Mouse (Mus musculus) forebrain, postnatal 0 days (tissue): ENCODE measurements around the gene Cckar. TPM values are rescaled to one million over a fixed set of nuclear protein-coding genes. Genes with fewer than 3 reads are reported as not detected.

Experiments
- ATAC-seq: fragments of 200-750 bp; cut with Nextera tagmentation; 2 replicates; pipeline ENCODE4 v1.8.0; 2017; ENCODE audit warnings: mild to moderate bottlenecking, moderate library complexity
- DNase-seq: peaks from one replicate; pipeline ENCODE4 v3.0.0-alpha.2; 2015
- H3K27ac ChIP-seq: fragments of 300-500 bp; sonication (generic); 2 replicates; pipeline ENCODE4 v1.5.1; 2014; ENCODE audit warnings: low read depth, mild to moderate bottlenecking, antibody characterized with exemption, low read length, moderate library complexity, mixed read lengths
- H3K27me3 ChIP-seq: fragments of 300-500 bp; sonication (generic); 2 replicates; pipeline ENCODE4 v1.6.1; 2014; ENCODE audit warnings: mild to moderate bottlenecking, low read length, mixed read lengths; ENCODE audit not compliant: insufficient read depth
- H3K36me3 ChIP-seq: fragments of 300-500 bp; sonication (generic); 2 replicates; pipeline ENCODE4 v1.6.1; 2014; ENCODE audit warnings: mild to moderate bottlenecking, moderate library complexity; ENCODE audit not compliant: insufficient read depth
- H3K4me1 ChIP-seq: fragments of 300-500 bp; sonication (generic); 2 replicates; pipeline ENCODE4 v1.6.1; 2014; ENCODE audit warnings: antibody characterized with exemption; ENCODE audit not compliant: insufficient read depth
- H3K4me2 ChIP-seq: fragments of 300-500 bp; sonication (generic); 2 replicates; pipeline ENCODE4 v1.6.1; 2014; ENCODE audit warnings: low read depth, mild to moderate bottlenecking, moderate library complexity
- H3K4me3 ChIP-seq: fragments of 300-500 bp; sonication (generic); 2 replicates; pipeline ENCODE4 v1.5.1; 2014; ENCODE audit warnings: low read depth, low read length, mixed read lengths
- H3K9ac ChIP-seq: fragments of 300-500 bp; sonication (generic); 2 replicates; pipeline ENCODE4 v1.6.1; 2014; ENCODE audit warnings: mild to moderate bottlenecking
- H3K9me3 ChIP-seq: fragments of 300-500 bp; sonication (generic); 2 replicates; pipeline ENCODE4 v1.6.1; 2016; ENCODE audit warnings: low read length
- CTCF ChIP-seq: sonication (generic); IDR thresholded peaks from 2 replicates; pipeline ENCODE4 v1.5.1; 2016; ENCODE audit warnings: antibody characterized with exemption, control low read depth, low read depth
- WGBS: fragments of 180-500 bp; shearing (Covaris S2); extraction: QIAGEN DNeasy Blood & Tissue Kit; methylation state at CpG from one replicate; pipeline ENCODE4 v1.1.7; 2014; 5-methylcytosine and 5-hydroxymethylcytosine counted together
- polyA plus RNA-seq: library from polyadenylated mRNA; unstranded; fragments of >200 nt; fragmentation: Nextera tagmentation; extraction: Ambion mirVana; gene quantifications from 2 replicates; pipeline ENCODE4 v1.2.1, GENCODE M21; 2015
- total RNA-seq: library from RNA; depleted of rRNA; stranded (reverse); fragments of >200 nt; gene quantifications from 2 replicates; pipeline ENCODE4 v1.2.3, GENCODE M21; 2014

Cckar gene
- total and polyA plus RNA-seq, 2 experiments from 2014 or later: 0.74 to 1.3 TPM

- Histone ChIP-seq H3K4me2 (no peak overlapping the region), H3K27me3 (no peaks in the 10 kb centered on the region), H3K4me1 (no peaks in the 10 kb centered on the region), H3K9ac (no peak overlapping the region), H3K9me3 (no peaks in the 10 kb centered on the region), H3K4me3 (no peak overlapping the region), H3K36me3 (no peaks in the 10 kb centered on the region), H3K27ac (no peak overlapping the region)
- no peak for TF ChIP-seq CTCF
- no peak for DNase-seq
- no peak for ATAC-seq
- WGBS: 23% methylated on average over 4 of the region's 4 CpGs
Measured at GRCm38 (mm10) chr5:53708191-53708590, 686 bp upstream of the Cckar start.

- 79% methylated on average over 14 of the region's 14 CpGs for WGBS
- H3K27me3 ChIP-seq: no peaks in the 10 kb centered on the region
- peak; percentile 34 for DNase-seq
- no peak overlapping the region for H3K9ac ChIP-seq
- TF ChIP-seq CTCF: no peak
- H3K27ac ChIP-seq: no peak overlapping the region
- H3K4me2 ChIP-seq: no peak overlapping the region
- no peaks in the 10 kb centered on the region for H3K36me3 ChIP-seq
- no peaks in the 10 kb centered on the region for H3K4me1 ChIP-seq
- no peak overlapping the region for H3K4me3 ChIP-seq
- no peaks in the 10 kb centered on the region for H3K9me3 ChIP-seq
- ATAC-seq: no peak
Measured at GRCm38 (mm10) chr5:53702686-53703085, 4.8 kb downstream of the Cckar start.

- Histone ChIP-seq H3K27ac (no peak overlapping the region), H3K27me3 (no peaks in the 10 kb centered on the region), H3K9ac (no peak overlapping the region), H3K4me2 (no peak overlapping the region), H3K4me1 (no peaks in the 10 kb centered on the region), H3K36me3 (no peaks in the 10 kb centered on the region), H3K9me3 (no peaks in the 10 kb centered on the region), H3K4me3 (no peak overlapping the region)
- ATAC-seq: no peak
- DNase-seq: no peak
- TF ChIP-seq CTCF: no peak
- 74% methylated on average over 9 of the region's 9 CpGs for WGBS
Measured at GRCm38 (mm10) chr5:53697794-53698193, 9.7 kb downstream of the Cckar start.

- no peaks in the 10 kb centered on the region for H3K9me3 ChIP-seq
- no peak overlapping the region for H3K27ac ChIP-seq
- no peak overlapping the region for H3K9ac ChIP-seq
- no peak for DNase-seq
- H3K36me3 ChIP-seq: no peaks in the 10 kb centered on the region
- H3K27me3 ChIP-seq: no peaks in the 10 kb centered on the region
- no peak overlapping the region for H3K4me2 ChIP-seq
- no peak for ATAC-seq
- H3K4me3 ChIP-seq: no peak overlapping the region
- no peak for TF ChIP-seq CTCF
- no peaks in the 10 kb centered on the region for H3K4me1 ChIP-seq
- 79% methylated on average over 3 of the region's 3 CpGs for WGBS
Measured at GRCm38 (mm10) chr5:53696701-53697100, 10.8 kb downstream of the Cckar start.

- peak; percentile 22; the same call in 1 of the 2 replicates for TF ChIP-seq CTCF
- no peak overlapping the region for H3K9ac ChIP-seq
- no peaks in the 10 kb centered on the region for H3K4me1 ChIP-seq
- H3K4me2 ChIP-seq: no peak overlapping the region
- no peaks in the 10 kb centered on the region for H3K9me3 ChIP-seq
- H3K27me3 ChIP-seq: no peaks in the 10 kb centered on the region
- no peak for DNase-seq
- H3K27ac ChIP-seq: no peak overlapping the region
- WGBS: 100% methylated on average over 1 of the region's 1 CpGs
- H3K4me3 ChIP-seq: no peak overlapping the region
- ATAC-seq: no peak
- no peaks in the 10 kb centered on the region for H3K36me3 ChIP-seq
Measured at GRCm38 (mm10) chr5:53692662-53693061, 14.8 kb downstream of the Cckar start.

- Histone ChIP-seq H3K27ac (no peak overlapping the region), H3K4me2 (no peak overlapping the region), H3K4me1 (no peaks in the 10 kb centered on the region), H3K36me3 (no peaks in the 10 kb centered on the region), H3K4me3 (no peak overlapping the region), H3K27me3 (no peaks in the 10 kb centered on the region), H3K9me3 (no peaks in the 10 kb centered on the region), H3K9ac (no peak overlapping the region)
- ATAC-seq (no peak), DNase-seq (no peak)
- TF ChIP-seq CTCF: no peak
- WGBS: 86% methylated on average over 8 of the region's 8 CpGs
Measured at GRCm38 (mm10) chr5:53692100-53692499, 15.4 kb downstream of the Cckar start.

GRCm38 (mm10) chr5:53691577-53691976 lies 15.9 kb downstream of the Cckar start:
- no peak for TF ChIP-seq CTCF
- Histone ChIP-seq H3K4me2 (no peak overlapping the region), H3K36me3 (no peaks in the 10 kb centered on the region), H3K4me1 (no peaks in the 10 kb centered on the region), H3K9ac (no peak overlapping the region), H3K4me3 (no peak overlapping the region), H3K27me3 (no peaks in the 10 kb centered on the region), H3K9me3 (no peaks in the 10 kb centered on the region), H3K27ac (no peak overlapping the region)
- WGBS: 51% methylated on average over 3 of the region's 3 CpGs
- DNase-seq (no peak), ATAC-seq (peak; percentile 16; the same call in 1 of the 2 replicates)

- DNase-seq: peak; percentile 20
- H3K4me1 ChIP-seq: no peaks in the 10 kb centered on the region
- ATAC-seq: no peak
Measured at GRCm38 (mm10) chr5:53688326-53688725, 19.2 kb downstream of the Cckar start.

More at GRCm38 (mm10) chr5:53688326-53688725, 19.2 kb downstream of the Cckar start:
- no peak overlapping the region for H3K27ac ChIP-seq
- H3K9ac ChIP-seq: no peak overlapping the region
- H3K4me2 ChIP-seq: no peak overlapping the region
- H3K4me3 ChIP-seq: no peak overlapping the region
- TF ChIP-seq CTCF: no peak
- no peaks in the 10 kb centered on the region for H3K9me3 ChIP-seq
- no peaks in the 10 kb centered on the region for H3K27me3 ChIP-seq
- no peaks in the 10 kb centered on the region for H3K36me3 ChIP-seq
- 48% methylated on average over 7 of the region's 7 CpGs for WGBS
